Mouse (Mus musculus) kidney, adult 2 months (tissue): ENCODE data around the gene Fbln5. TPM values are rescaled to one million over a fixed set of nuclear protein-coding genes. Genes with fewer than 3 reads are reported as not detected.

Experiments used
- DNase-seq: peaks from one replicate; pipeline ENCODE4 v3.0.0; 2021
- H3K27ac ChIP-seq: fragments of 200-500 bp; 2 replicates; pipeline ENCODE4 v1.5.1; 2012; ENCODE audit warnings: low read depth, low read length, control low read depth, inconsistent platforms; ENCODE audit not compliant: insufficient read depth
- H3K27me3 ChIP-seq: fragments of 200-500 bp; replicated peaks from 2 replicates; pipeline ENCODE4 v1.6.1; 2012; ENCODE audit warnings: mild to moderate bottlenecking, moderate library complexity, low read length, inconsistent platforms; ENCODE audit not compliant: control insufficient read depth, insufficient read depth
- H3K36me3 ChIP-seq: fragments of 200-500 bp; 2 replicates; pipeline ENCODE4 v1.6.1; 2012; ENCODE audit warnings: mild to moderate bottlenecking, moderate library complexity, low read length, inconsistent platforms; ENCODE audit not compliant: control insufficient read depth, insufficient read depth
- H3K4me1 ChIP-seq: fragments of 200-500 bp; 2 replicates; pipeline ENCODE4 v1.6.1; 2011; ENCODE audit warnings: low read length; ENCODE audit not compliant: control insufficient read depth, insufficient read depth
- H3K4me3 ChIP-seq: fragments of 200-500 bp; 2 replicates; pipeline ENCODE4 v1.5.1; 2011; ENCODE audit warnings: mild to moderate bottlenecking, low read depth, low read length, control low read depth; ENCODE audit not compliant: insufficient read depth
- CTCF ChIP-seq: fragments of 200-500 bp; conservative IDR thresholded peaks from 2 replicates; pipeline ENCODE4 v1.5.1; 2011; ENCODE audit warnings: low read depth, mild to moderate bottlenecking, control low read depth, low read length, moderate library complexity, mixed read lengths; ENCODE audit not compliant: insufficient read depth, insufficient read length
- POLR2A ChIP-seq: fragments of 200-500 bp; IDR thresholded peaks from one replicate; pipeline ENCODE4 v1.6.1; 2011; ENCODE audit warnings: low read depth, low read length, control low read depth
- WGBS: fragments of 180-500 bp; shearing (Covaris S2); methylation state at CpG from one replicate; pipeline ENCODE4 v1.1.7; 2018; 5-methylcytosine and 5-hydroxymethylcytosine counted together
- polyA plus RNA-seq: library from polyadenylated mRNA; depleted of rRNA; stranded (reverse); fragments of >200 nt; gene quantifications from 2 replicates; pipeline ENCODE4 v1.2.3, GENCODE M21; 2012

Fbln5 gene
- polyA plus RNA-seq, 1 experiment, result 302 TPM

DNA sequence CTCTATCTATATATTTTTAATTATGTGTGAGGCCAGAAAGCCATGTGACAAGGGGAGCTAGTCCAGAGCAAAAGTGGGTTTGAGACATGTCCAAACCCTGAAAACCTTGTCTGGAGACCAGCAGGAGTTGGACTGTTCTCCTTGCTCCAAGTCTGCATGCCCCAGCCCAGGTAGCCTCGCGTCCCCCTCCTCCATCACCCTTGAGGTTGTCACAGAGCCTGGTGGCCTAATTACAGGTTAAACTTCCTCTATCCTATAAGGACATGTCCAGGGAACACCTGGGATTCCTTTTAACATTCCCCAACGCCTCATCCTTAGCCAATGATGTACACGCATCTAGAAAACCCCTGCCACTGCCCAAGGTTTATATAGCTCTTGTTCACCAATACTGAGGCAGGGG is 4.3 kb upstream of the Fbln5 start:
- no peak for TF ChIP-seq POLR2A
- no peak for TF ChIP-seq CTCF

DNA sequence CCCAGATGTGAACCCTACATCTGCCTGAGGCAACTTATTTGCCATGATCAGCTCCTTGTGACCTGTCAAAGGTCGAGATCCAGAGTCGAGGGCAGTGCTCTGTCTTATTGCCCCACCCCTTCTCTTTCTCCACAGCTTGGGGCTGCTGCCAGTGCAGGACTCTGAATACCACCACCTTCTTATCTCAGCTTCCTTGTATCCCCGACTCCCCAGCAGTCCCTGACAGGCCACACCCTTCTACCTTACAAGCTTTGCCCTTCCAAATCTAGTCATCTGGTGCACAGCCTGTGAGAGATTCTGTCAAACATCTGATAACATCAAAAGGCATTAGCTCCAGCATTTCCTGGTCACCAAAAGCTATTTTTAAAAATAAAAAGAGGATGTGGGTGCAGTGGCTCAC is 2.7 kb upstream of the Fbln5 start:
- H3K27ac ChIP-seq, result no peak overlapping the region
- no peaks in the 10 kb centered on the region for H3K27me3 ChIP-seq
- no peaks in the 10 kb centered on the region for H3K36me3 ChIP-seq
- no peak overlapping the region for H3K4me3 ChIP-seq
- DNase-seq, result no peak
- WGBS, result 47% methylated on average over 3 of the region's 3 CpGs
- TF ChIP-seq POLR2A (no peak), CTCF (no peak)
- peaks cover 5% of the 10 kb centered on the region; the same call in 1 of the 2 replicates for H3K4me1 ChIP-seq

More for the DNA sequence above, 4.3 kb upstream of the Fbln5 start:
- Histone ChIP-seq H3K27me3 (no peaks in the 10 kb centered on the region; the same call in 1 of the 2 replicates), H3K36me3 (no peaks in the 10 kb centered on the region), H3K27ac (no peak overlapping the region), H3K4me1 (peaks cover 5% of the 10 kb centered on the region; the same call in 1 of the 2 replicates), H3K4me3 (no peak overlapping the region)
- no peak for DNase-seq
- whole genome bisulfite sequencing, result 89% methylated on average over 4 of the region's 4 CpGs

DNA sequence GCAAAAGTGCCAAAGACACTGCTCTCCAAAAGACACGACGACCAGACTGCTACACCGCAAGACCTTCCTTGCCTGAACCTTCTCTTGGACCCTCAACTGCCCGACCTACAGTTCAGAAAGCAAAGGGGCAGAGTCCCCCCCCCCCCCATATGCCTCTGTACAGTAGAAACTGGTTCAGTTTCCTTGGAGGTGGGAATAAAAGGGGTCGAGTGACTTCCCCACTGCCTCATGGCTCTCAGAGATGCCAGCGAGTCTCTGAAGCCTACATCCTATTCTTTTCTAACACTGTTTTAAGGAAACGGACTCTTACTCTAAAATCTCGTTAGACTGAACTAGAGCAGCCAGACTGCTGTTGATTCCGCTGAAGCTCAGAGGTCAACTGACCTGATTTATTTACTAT is 715 bp upstream of the Fbln5 start:
- Histone ChIP-seq H3K4me1 (peaks cover 5% of the 10 kb centered on the region; the same call in 1 of the 2 replicates), H3K36me3 (no peaks in the 10 kb centered on the region), H3K27ac (no peak overlapping the region), H3K4me3 (0 out of 2 replicates have a peak overlapping the region, but pooled peaks have one; percentile 60), H3K27me3 (no peaks in the 10 kb centered on the region)
- TF ChIP-seq CTCF, result no peak
- no peak for DNase-seq
- 35% methylated on average over 9 of the region's 9 CpGs for WGBS

DNA sequence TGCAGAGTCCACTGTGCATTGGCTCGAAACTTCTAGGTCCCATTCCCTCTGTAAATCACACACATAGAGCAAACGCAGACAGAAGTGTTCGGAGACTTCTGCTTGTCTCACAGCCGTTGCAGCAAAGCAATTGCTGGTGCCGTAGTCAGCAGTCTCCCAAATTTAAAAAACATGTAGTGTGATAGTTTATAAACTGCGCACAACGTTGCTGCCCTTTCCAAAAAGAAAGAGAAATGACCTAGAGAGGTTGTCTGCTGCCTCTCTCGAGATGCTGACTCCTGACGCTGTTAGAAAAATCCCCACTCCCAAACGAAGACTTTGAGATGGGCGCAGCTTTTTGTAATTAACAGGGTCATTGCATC is 628 bp downstream of the Fbln5 start:
- Histone ChIP-seq H3K27me3 (no peaks in the 10 kb centered on the region), H3K27ac (peak overlapping the region; percentile 61), H3K4me3 (peak overlapping the region; percentile 60), H3K4me1 (peaks cover 5% of the 10 kb centered on the region; the same call in 1 of the 2 replicates), H3K36me3 (no peaks in the 10 kb centered on the region)
- TF ChIP-seq CTCF (no peak), POLR2A (no peak)
- 17% methylated on average over 11 of the region's 11 CpGs for WGBS
- no peak for DNase-seq

DNA sequence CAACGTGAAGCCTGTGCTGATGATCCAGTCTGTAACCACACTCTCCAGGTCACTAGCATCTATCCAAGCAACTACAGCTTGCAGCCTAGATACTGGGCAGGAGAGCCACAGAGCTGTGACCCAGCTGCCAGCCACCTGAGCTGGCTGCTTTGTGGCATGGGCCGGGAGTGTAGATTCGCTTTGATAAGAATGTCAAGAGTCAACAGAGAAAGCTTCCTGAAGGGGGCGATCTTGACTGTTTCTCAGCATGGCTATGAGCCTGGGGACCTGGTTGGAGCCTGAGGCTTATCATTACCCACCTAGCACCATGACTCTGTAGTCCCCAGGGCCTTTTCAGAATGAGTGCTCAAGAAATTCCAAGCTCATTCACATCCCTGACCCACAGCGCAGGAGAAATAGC is 2.0 kb downstream of the Fbln5 start:
- H3K4me3 ChIP-seq, result peak overlapping the region; percentile 23; the same call in 1 of the 2 replicates
- H3K27ac ChIP-seq, result no peak overlapping the region
- WGBS, result 59% methylated on average over 5 of the region's 5 CpGs
- H3K4me1 ChIP-seq, result peaks cover 5% of the 10 kb centered on the region; the same call in 1 of the 2 replicates
- no peaks in the 10 kb centered on the region for H3K36me3 ChIP-seq
- peak; percentile 38 for DNase-seq
- no peaks in the 10 kb centered on the region for H3K27me3 ChIP-seq
- TF ChIP-seq POLR2A (no peak), CTCF (0 out of 2 replicates have a peak, but pooled peaks have one; percentile 20)

DNA sequence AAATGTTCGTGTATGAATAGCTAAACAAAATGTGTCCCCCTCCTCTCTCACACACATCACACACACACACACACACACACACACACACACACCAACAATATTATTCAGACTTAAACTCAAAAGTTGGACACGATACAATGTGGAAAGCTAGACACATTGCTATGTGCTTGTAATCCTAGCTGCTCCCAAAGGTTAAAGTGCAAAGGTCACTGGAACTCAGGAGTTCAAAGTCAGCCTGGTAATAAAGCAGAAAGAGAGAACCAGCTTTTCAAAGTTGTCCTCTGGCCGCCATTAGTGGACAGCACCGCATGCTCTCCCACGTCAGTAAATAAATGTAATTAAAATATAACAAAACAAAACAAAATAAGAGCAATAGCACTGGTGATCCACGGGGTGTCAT is 3.1 kb downstream of the Fbln5 start:
- no peak overlapping the region for H3K4me3 ChIP-seq
- TF ChIP-seq POLR2A, result no peak
- no peak for TF ChIP-seq CTCF
- 54% methylated on average over 6 of the region's 6 CpGs for WGBS
- H3K27me3 ChIP-seq, result no peaks in the 10 kb centered on the region
- H3K36me3 ChIP-seq, result no peaks in the 10 kb centered on the region
- DNase-seq, result peak; percentile 55
- H3K27ac ChIP-seq, result no peak overlapping the region
- H3K4me1 ChIP-seq, result peaks cover 5% of the 10 kb centered on the region; the same call in 1 of the 2 replicates

DNA sequence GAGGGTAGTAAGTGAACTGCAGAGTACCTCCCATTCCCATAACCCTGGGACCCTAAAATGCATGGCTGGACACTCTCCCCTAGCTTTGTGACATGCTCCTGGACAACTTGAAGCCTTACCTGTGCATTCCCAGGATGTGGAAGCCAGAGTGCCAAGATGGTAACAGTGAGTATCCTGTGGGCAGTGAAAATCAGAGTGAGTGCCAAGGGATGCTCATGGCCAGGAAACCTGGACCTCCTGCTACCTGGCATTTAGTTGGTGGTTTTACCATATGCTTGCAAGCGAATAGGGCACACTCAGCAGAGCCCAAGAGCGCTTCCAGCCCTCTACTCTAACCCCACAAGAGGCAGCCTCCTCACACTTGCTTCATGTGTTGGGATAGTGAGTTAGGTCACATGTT is 4.4 kb downstream of the Fbln5 start:
- DNase-seq, result no peak
- H3K4me3 ChIP-seq, result no peak overlapping the region
- 90% methylated on average over 2 of the region's 2 CpGs for WGBS
- peaks cover 4% of the 10 kb centered on the region; the same call in 1 of the 2 replicates for H3K4me1 ChIP-seq
- H3K27me3 ChIP-seq, result no peaks in the 10 kb centered on the region
- no peak overlapping the region for H3K27ac ChIP-seq
- TF ChIP-seq POLR2A (no peak), CTCF (no peak)
- H3K36me3 ChIP-seq, result no peaks in the 10 kb centered on the region
